Mouse (Mus musculus): Measurements from ENCODE around the gene Retreg1.

- TF ChIP-seq ZC3H11A (IDR thresholded peaks at IDR 0.05; ENCODE audit: borderline replicate concordance, low read depth, low read length) (no peak), MAFK (IDR thresholded peaks at IDR 0.05; ENCODE audit: insufficient read depth, low read depth, low read length) (no peak), ZNF384 (IDR thresholded peaks at IDR 0.05; ENCODE audit: low read depth, low read length) (no peak)
These were observed 56.0 kb downstream of the Retreg1 start for GRCm38 (mm10) chr15:25899021-25899420.
